21 mouse cellular contexts compared by ENCODE assay signal in genomic region chr16:65729322-65729721, GRCm38 (mm10).
DNase-seq lines count a peak whose midpoint lies in the region; ATAC-seq lines count a peak whose summit lies in the region.
"Had no signal": no experiment of that assay in that cellular context is flagged by ENCODE, and none has a peak within 500 bp of the region (broad histone marks: within the 10 kb centered on the region; RNA-seq: fewer than 3 reads in every experiment).

No protein-coding gene starts in this region.

- no peak overlapping the region for H3K9ac ChIP-seq in forebrain, embryonic 14.5 days (ENCODE audit: low read length)
- no peak overlapping the region for H3K9ac ChIP-seq in forebrain, embryonic 13.5 days
- H3K9ac ChIP-seq in midbrain, embryonic 14.5 days (replicated peaks; ENCODE audit: low read length) = no peak overlapping the region
- H3K9ac ChIP-seq in midbrain, embryonic 11.5 days (ENCODE audit: low read length) = no peak overlapping the region
- no peak overlapping the region for H3K9ac ChIP-seq in neural tube, embryonic 15.5 days (replicated peaks)
- H3K9ac ChIP-seq: embryonic facial prominence, embryonic 12.5 days; forebrain, postnatal 0 days; heart, embryonic 12.5 days had no signal

- no peak overlapping the region for H3K27ac ChIP-seq in forebrain, embryonic 14.5 days (ENCODE audit: low read depth, low read length)
- no peak overlapping the region for H3K27ac ChIP-seq in forebrain, embryonic 13.5 days
- H3K27ac ChIP-seq in midbrain, embryonic 14.5 days (replicated peaks; ENCODE audit: low read depth, low read length) = no peak overlapping the region
- H3K27ac ChIP-seq in midbrain, embryonic 11.5 days (ENCODE audit: low read depth, low read length) = no peak overlapping the region
- H3K27ac ChIP-seq in neural tube, embryonic 15.5 days (replicated peaks) = no peak overlapping the region
- H3K27ac ChIP-seq: embryonic facial prominence, embryonic 12.5 days had no signal

- no peaks in the 10 kb centered on the region for H3K36me3 ChIP-seq in forebrain, embryonic 14.5 days (ENCODE audit: control insufficient read depth, insufficient read depth, low read length)
- no peaks in the 10 kb centered on the region for H3K36me3 ChIP-seq in forebrain, embryonic 13.5 days (ENCODE audit: poor library complexity, severe bottlenecking)
- no peaks in the 10 kb centered on the region for H3K36me3 ChIP-seq in midbrain, embryonic 14.5 days (ENCODE audit: control insufficient read depth, insufficient read depth, low read length)
- H3K36me3 ChIP-seq in midbrain, embryonic 11.5 days (ENCODE audit: control insufficient read depth, insufficient read depth, low read length) = no peaks in the 10 kb centered on the region
- H3K36me3 ChIP-seq in neural tube, embryonic 15.5 days = no peaks in the 10 kb centered on the region
- H3K36me3 ChIP-seq: embryonic facial prominence, embryonic 12.5 days; G1E; heart, embryonic 12.5 days had no signal

- H3K9me3 ChIP-seq in forebrain, embryonic 14.5 days (replicated peaks; ENCODE audit: control insufficient read depth, low read length) = no peaks in the 10 kb centered on the region
- H3K9me3 ChIP-seq in forebrain, embryonic 13.5 days (replicated peaks) = no peaks in the 10 kb centered on the region
- H3K9me3 ChIP-seq in midbrain, embryonic 14.5 days (ENCODE audit: control insufficient read depth, low read length) = no peaks in the 10 kb centered on the region
- H3K9me3 ChIP-seq in midbrain, embryonic 11.5 days (ENCODE audit: control insufficient read depth, low read length) = no peaks in the 10 kb centered on the region
- H3K9me3 ChIP-seq in neural tube, embryonic 15.5 days (replicated peaks) = no peaks in the 10 kb centered on the region
- H3K9me3 ChIP-seq: embryonic facial prominence, embryonic 12.5 days; G1E; heart, embryonic 12.5 days had no signal

- peak; percentile 21 for DNase-seq in forebrain, embryonic 14.5 days (ENCODE audit: low spot score)
- DNase-seq in midbrain, embryonic 14.5 days = peak; percentile 9
- no peak for DNase-seq in midbrain, embryonic 11.5 days (ENCODE audit: low spot score, missing footprints)
- DNase-seq in retina, postnatal 1 day = peak; percentile 14
- no peak for DNase-seq in retina, embryonic 14.5 days (ENCODE audit: low spot score)
- no peak for DNase-seq in liver
- DNase-seq: adrenal gland, adult 8-10 months; adrenal gland, postnatal 36 days; B cell, adult 2 months; cerebellum, adult 11 months; cerebellum, adult 8-10 months; cerebellum, postnatal 14 days; embryo, embryonic 11 days; forebrain, postnatal 0 days; gastrocnemius, postnatal 25 days had no signal

- no peak overlapping the region for H3K4me3 ChIP-seq in forebrain, embryonic 14.5 days (ENCODE audit: low read depth, low read length)
- no peak overlapping the region for H3K4me3 ChIP-seq in forebrain, embryonic 13.5 days
- no peak overlapping the region for H3K4me3 ChIP-seq in midbrain, embryonic 14.5 days (replicated peaks; ENCODE audit: low read depth, low read length)
- no peak overlapping the region for H3K4me3 ChIP-seq in midbrain, embryonic 11.5 days (ENCODE audit: low read depth, low read length)
- no peak overlapping the region for H3K4me3 ChIP-seq in neural tube, embryonic 15.5 days (replicated peaks)
- H3K4me3 ChIP-seq: embryonic facial prominence, embryonic 12.5 days; heart, embryonic 12.5 days had no signal

- WGBS in forebrain, embryonic 14.5 days = 22% methylated on average over 4 of the region's 4 CpGs
- WGBS in forebrain, embryonic 13.5 days = 31% methylated on average over 4 of the region's 4 CpGs
- 75% methylated on average over 4 of the region's 4 CpGs for WGBS in midbrain, embryonic 14.5 days
- 79% methylated on average over 4 of the region's 4 CpGs for WGBS in midbrain, embryonic 11.5 days
- WGBS in neural tube, embryonic 15.5 days = 16% methylated on average over 4 of the region's 4 CpGs

- no peak overlapping the region for H3K4me2 ChIP-seq in forebrain, embryonic 14.5 days (ENCODE audit: low read length)
- no peak overlapping the region for H3K4me2 ChIP-seq in forebrain, embryonic 13.5 days
- H3K4me2 ChIP-seq in midbrain, embryonic 14.5 days (ENCODE audit: low read length) = no peak overlapping the region
- H3K4me2 ChIP-seq in midbrain, embryonic 11.5 days = no peak overlapping the region
- no peak overlapping the region for H3K4me2 ChIP-seq in neural tube, embryonic 15.5 days
- H3K4me2 ChIP-seq: embryonic facial prominence, embryonic 12.5 days; heart, embryonic 12.5 days had no signal

- no peaks in the 10 kb centered on the region; the same call in 1 of the 2 replicates for H3K4me1 ChIP-seq in forebrain, embryonic 14.5 days (ENCODE audit: control insufficient read depth, insufficient read depth, low read length)
- no peaks in the 10 kb centered on the region for H3K4me1 ChIP-seq in forebrain, embryonic 13.5 days
- H3K4me1 ChIP-seq in midbrain, embryonic 14.5 days (ENCODE audit: control insufficient read depth, insufficient read depth, low read length) = no peaks in the 10 kb centered on the region
- no peaks in the 10 kb centered on the region for H3K4me1 ChIP-seq in midbrain, embryonic 11.5 days (ENCODE audit: control insufficient read depth, insufficient read depth, low read length)
- H3K4me1 ChIP-seq in neural tube, embryonic 15.5 days = peaks cover 6% of the 10 kb centered on the region
- H3K4me1 ChIP-seq: embryonic facial prominence, embryonic 12.5 days; heart, embryonic 12.5 days had no signal

- no peak for ATAC-seq in forebrain, embryonic 14.5 days
- ATAC-seq in forebrain, embryonic 13.5 days = no peak
- ATAC-seq in midbrain, embryonic 14.5 days (ENCODE audit: low FRiP score, low TSS enrichment) = no peak
- ATAC-seq in midbrain, embryonic 11.5 days (ENCODE audit: low FRiP score) = no peak
- ATAC-seq in neural tube, embryonic 15.5 days (ENCODE audit: low FRiP score) = peak; percentile 85
- ATAC-seq: CD4-positive, CD25-positive, alpha-beta regulatory T cell, adult 4 months; forebrain, postnatal 0 days had no signal

- H3K27me3 ChIP-seq in forebrain, embryonic 14.5 days (replicated peaks; ENCODE audit: control insufficient read depth, insufficient read depth, low read length) = no peaks in the 10 kb centered on the region
- H3K27me3 ChIP-seq in forebrain, embryonic 13.5 days = no peaks in the 10 kb centered on the region
- no peaks in the 10 kb centered on the region for H3K27me3 ChIP-seq in midbrain, embryonic 14.5 days (ENCODE audit: control insufficient read depth, insufficient read depth, low read length)
- no peaks in the 10 kb centered on the region for H3K27me3 ChIP-seq in midbrain, embryonic 11.5 days (ENCODE audit: control insufficient read depth, insufficient read depth, low read length)
- H3K27me3 ChIP-seq in neural tube, embryonic 15.5 days (replicated peaks) = no peaks in the 10 kb centered on the region
- H3K27me3 ChIP-seq: embryonic facial prominence, embryonic 12.5 days; heart, embryonic 12.5 days had no signal

Comparison
In these comparisons a context has a peak if more than half of its experiments do, and no peak if none do; other contexts are left out.
1. DNase-seq: peak in forebrain, embryonic 14.5 days (single experiment), midbrain, embryonic 14.5 days (single experiment) and retina, postnatal 1 day (single experiment); none in midbrain, embryonic 11.5 days (single experiment), retina, embryonic 14.5 days (single experiment) and liver (single experiment).